Mouse (Mus musculus): ENCODE data around the gene Ctsl. TPM values are rescaled to one million over a fixed set of nuclear protein-coding genes. Genes with fewer than 3 reads are reported as not detected.

Ctsl gene
- 19.3 and 21.0 TPM in 2 replicates for total RNA-seq (2017)

- peak; percentile 91 for ATAC-seq (ENCODE audit: extremely low read depth, insufficient number of reproducible peaks, low FRiP score, poor library complexity, severe bottlenecking)
These were observed at the start of gene Ctsl for GRCm38 (mm10) chr13:64370173-64370940. Gene Ctsl, minus strand, starts transcription at chr13:64370890.

GRCm38 (mm10) chr13:64416955-64417601 lies 46.4 kb upstream of the Ctsl start:
- ATAC-seq (ENCODE audit: extremely low read depth, insufficient number of reproducible peaks, low FRiP score, poor library complexity, severe bottlenecking): no peak

- no peak for ATAC-seq (ENCODE audit: extremely low read depth, insufficient number of reproducible peaks, low FRiP score, poor library complexity, severe bottlenecking)
These were observed 45.0 kb upstream of the Ctsl start for GRCm38 (mm10) chr13:64415659-64416058.

- ATAC-seq (ENCODE audit: extremely low read depth, insufficient number of reproducible peaks, low FRiP score, poor library complexity, severe bottlenecking): no peak
These were observed 42.1 kb upstream of the Ctsl start for GRCm38 (mm10) chr13:64412752-64413257.

GRCm38 (mm10) chr13:64411282-64411681 lies 40.6 kb upstream of the Ctsl start:
- ATAC-seq (ENCODE audit: extremely low read depth, insufficient number of reproducible peaks, low FRiP score, poor library complexity, severe bottlenecking): no peak

GRCm38 (mm10) chr13:64410604-64411003 lies 39.9 kb upstream of the Ctsl start:
- ATAC-seq (ENCODE audit: extremely low read depth, insufficient number of reproducible peaks, low FRiP score, poor library complexity, severe bottlenecking): no peak

- no peak for ATAC-seq (ENCODE audit: extremely low read depth, insufficient number of reproducible peaks, low FRiP score, poor library complexity, severe bottlenecking)
These were observed 37.3 kb upstream of the Ctsl start for GRCm38 (mm10) chr13:64407992-64408391.

- no peak for ATAC-seq (ENCODE audit: extremely low read depth, insufficient number of reproducible peaks, low FRiP score, poor library complexity, severe bottlenecking)
These were observed 34.9 kb upstream of the Ctsl start for GRCm38 (mm10) chr13:64405550-64405949.

GRCm38 (mm10) chr13:64403519-64403918 lies 32.8 kb upstream of the Ctsl start:
- ATAC-seq (ENCODE audit: extremely low read depth, insufficient number of reproducible peaks, low FRiP score, poor library complexity, severe bottlenecking): no peak

GRCm38 (mm10) chr13:64402951-64403460 lies 32.3 kb upstream of the Ctsl start:
- ATAC-seq (ENCODE audit: extremely low read depth, insufficient number of reproducible peaks, low FRiP score, poor library complexity, severe bottlenecking): no peak

GRCm38 (mm10) chr13:64402504-64402949 lies 31.8 kb upstream of the Ctsl start:
- ATAC-seq (ENCODE audit: extremely low read depth, insufficient number of reproducible peaks, low FRiP score, poor library complexity, severe bottlenecking): no peak

- ATAC-seq (ENCODE audit: extremely low read depth, insufficient number of reproducible peaks, low FRiP score, poor library complexity, severe bottlenecking): 0 out of 2 replicates have a peak, but pooled peaks have one; percentile 9
These were observed 31.3 kb upstream of the Ctsl start for GRCm38 (mm10) chr13:64402006-64402405.

GRCm38 (mm10) chr13:64400801-64401361 lies 30.2 kb upstream of the Ctsl start:
- ATAC-seq (ENCODE audit: extremely low read depth, insufficient number of reproducible peaks, low FRiP score, poor library complexity, severe bottlenecking): no peak

- no peak for ATAC-seq (ENCODE audit: extremely low read depth, insufficient number of reproducible peaks, low FRiP score, poor library complexity, severe bottlenecking)
These were observed 29.2 kb upstream of the Ctsl start for GRCm38 (mm10) chr13:64399906-64400305.

GRCm38 (mm10) chr13:64398065-64398464 lies 27.4 kb upstream of the Ctsl start:
- no peak for ATAC-seq (ENCODE audit: extremely low read depth, insufficient number of reproducible peaks, low FRiP score, poor library complexity, severe bottlenecking)

- ATAC-seq (ENCODE audit: extremely low read depth, insufficient number of reproducible peaks, low FRiP score, poor library complexity, severe bottlenecking): no peak
These were observed 26.3 kb upstream of the Ctsl start for GRCm38 (mm10) chr13:64396979-64397378.

- no peak for ATAC-seq (ENCODE audit: extremely low read depth, insufficient number of reproducible peaks, low FRiP score, poor library complexity, severe bottlenecking)
These were observed 17.7 kb upstream of the Ctsl start for GRCm38 (mm10) chr13:64388415-64388814.

- ATAC-seq (ENCODE audit: extremely low read depth, insufficient number of reproducible peaks, low FRiP score, poor library complexity, severe bottlenecking): no peak
These were observed 15.4 kb upstream of the Ctsl start for GRCm38 (mm10) chr13:64386048-64386447.

- no peak for ATAC-seq (ENCODE audit: extremely low read depth, insufficient number of reproducible peaks, low FRiP score, poor library complexity, severe bottlenecking)
These were observed 14.2 kb upstream of the Ctsl start for GRCm38 (mm10) chr13:64384937-64385336.

- no peak for ATAC-seq (ENCODE audit: extremely low read depth, insufficient number of reproducible peaks, low FRiP score, poor library complexity, severe bottlenecking)
These were observed 9.6 kb upstream of the Ctsl start for GRCm38 (mm10) chr13:64380251-64380650.
